ENCODE assay signal across 15 mouse cellular contexts in genomic region chr5:96034101-96034500, GRCm38 (mm10).
"Had no signal": no experiment of that assay in that cellular context is flagged by ENCODE, and none has a peak within 500 bp of the region (broad histone marks: within the 10 kb centered on the region; RNA-seq: fewer than 3 reads in every experiment).

No protein-coding gene starts in this region.

- H3K4me3 ChIP-seq: liver, embryonic 13.5 days; liver, embryonic 15.5 days; megakaryocyte, embryonic 14.5 days; midbrain, embryonic 13.5 days; midbrain, embryonic 15.5 days; neural tube, embryonic 12.5 days had no signal

- H3K4me1 ChIP-seq: liver, embryonic 13.5 days; liver, embryonic 15.5 days; midbrain, embryonic 15.5 days; neural tube, embryonic 12.5 days had no signal

- H3K9ac ChIP-seq: liver, embryonic 13.5 days; liver, embryonic 15.5 days; liver, postnatal 0 days; midbrain, embryonic 13.5 days; midbrain, embryonic 15.5 days; neural tube, embryonic 12.5 days had no signal

- H3K27ac ChIP-seq: liver, embryonic 13.5 days; liver, embryonic 15.5 days; macrophage; midbrain, embryonic 13.5 days; midbrain, embryonic 15.5 days; neural tube, embryonic 12.5 days had no signal

- H3K27me3 ChIP-seq: liver, embryonic 13.5 days; liver, embryonic 15.5 days; megakaryocyte, embryonic 14.5 days; midbrain, embryonic 13.5 days; midbrain, embryonic 15.5 days; neural tube, embryonic 12.5 days had no signal

- H3K4me2 ChIP-seq: liver, embryonic 11.5 days; liver, embryonic 13.5 days; liver, embryonic 15.5 days; midbrain, embryonic 11.5 days; midbrain, embryonic 13.5 days; midbrain, embryonic 15.5 days; neural tube, embryonic 12.5 days had no signal

- H3K36me3 ChIP-seq: liver, embryonic 13.5 days; liver, embryonic 15.5 days; midbrain, embryonic 13.5 days; midbrain, embryonic 15.5 days; neural tube, embryonic 12.5 days had no signal

- DNase-seq: liver, embryonic 13.5 days; liver, postnatal 0 days; lung, adult 2 months; right cerebral cortex, postnatal 14 days; thymus, adult 2 months; thymus, postnatal 25 days; thymus, postnatal 4 days had no signal

- H3K9me3 ChIP-seq: liver, embryonic 13.5 days; liver, embryonic 15.5 days; megakaryocyte, embryonic 14.5 days; midbrain, embryonic 13.5 days; midbrain, embryonic 15.5 days; neural tube, embryonic 12.5 days had no signal

- ATAC-seq: liver, postnatal 0 days; midbrain, embryonic 13.5 days; midbrain, embryonic 15.5 days had no signal
